Mouse (Mus musculus): ENCODE results near the gene Cyth3.

The Cyth3 gene

GRCm38 (mm10) chr5:143705659-143705982, 83.4 kb downstream of the Cyth3 start:
- no peak for DNase-seq (ENCODE audit: low read depth, low spot score)

- no peak for DNase-seq (ENCODE audit: low read depth, low spot score)
Measured at GRCm38 (mm10) chr5:143706030-143706821, 84.0 kb downstream of the Cyth3 start.

- DNase-seq (ENCODE audit: low read depth, low spot score) = no peak
Measured at GRCm38 (mm10) chr5:143706822-143707200, 84.6 kb downstream of the Cyth3 start.

- DNase-seq (ENCODE audit: low read depth, low spot score) = peak; percentile 62
Measured at GRCm38 (mm10) chr5:143711326-143711725, 89.1 kb downstream of the Cyth3 start.

GRCm38 (mm10) chr5:143712011-143712800, 90.0 kb downstream of the Cyth3 start:
- no peak for DNase-seq (ENCODE audit: low read depth, low spot score)

- DNase-seq (ENCODE audit: low read depth, low spot score) = no peak
Measured at GRCm38 (mm10) chr5:143721962-143722361, 99.7 kb downstream of the Cyth3 start.

GRCm38 (mm10) chr5:143730915-143731314, 108.7 kb downstream of the Cyth3 start:
- no peak for DNase-seq (ENCODE audit: low read depth, low spot score)

- no peak for DNase-seq (ENCODE audit: low read depth, low spot score)
Measured at GRCm38 (mm10) chr5:143731483-143732112, 109.4 kb downstream of the Cyth3 start.

- DNase-seq (ENCODE audit: low read depth, low spot score) = peak; percentile 91
Measured at GRCm38 (mm10) chr5:143732180-143732891, 110.1 kb downstream of the Cyth3 start, which contains the start of gene Usp42. Usp42 (minus strand) TSS chr5:143732280.

GRCm38 (mm10) chr5:143749630-143750208, 127.5 kb downstream of the Cyth3 start:
- no peak for DNase-seq (ENCODE audit: low read depth, low spot score)

- no peak for DNase-seq (ENCODE audit: low read depth, low spot score)
Measured at GRCm38 (mm10) chr5:143755529-143756141, 133.4 kb downstream of the Cyth3 start.

GRCm38 (mm10) chr5:143757755-143758443, 135.7 kb downstream of the Cyth3 start:
- peak; percentile 15 for DNase-seq (ENCODE audit: low read depth, low spot score)

- no peak for DNase-seq (ENCODE audit: low read depth, low spot score)
Measured at GRCm38 (mm10) chr5:143759554-143759953, 137.3 kb downstream of the Cyth3 start.
